Mouse (Mus musculus) thymus, adult 2 months (tissue): ENCODE results near the gene Tssk2.

Experiments
- CTCF ChIP-seq: fragments of 200-500 bp; IDR thresholded peaks from 2 replicates; pipeline ENCODE4 v1.5.1; 2012; ENCODE audit warnings: mild to moderate bottlenecking, control low read depth, low read length, moderate library complexity, borderline replicate concordance; ENCODE audit not compliant: control insufficient read depth, poor library complexity, insufficient read depth; ENCODE audit errors: extremely low read depth
- POLR2A ChIP-seq: fragments of 200-500 bp; IDR thresholded peaks from 2 replicates; pipeline ENCODE4 v1.6.1; 2012; ENCODE audit warnings: mild to moderate bottlenecking, low read length, control low read depth, moderate library complexity; ENCODE audit not compliant: control insufficient read depth, poor library complexity, insufficient read depth; ENCODE audit errors: extremely low read depth

- TF ChIP-seq POLR2A: no peak
- TF ChIP-seq CTCF: no peak
These were observed 39.8 kb downstream of the Tssk2 start for GRCm38 (mm10) chr16:17938187-17938586.
